Mouse (Mus musculus): Measurements from ENCODE around the gene 4930442H23Rik. TPM values are rescaled to one million over a fixed set of nuclear protein-coding genes. Genes with fewer than 3 reads are reported as not detected.
A peak's percentile ranks its signal among the peaks of the same experiment; 100 is the strongest.

The 4930442H23Rik gene
- total and polyA plus RNA-seq, 3 experiments = not detected

DNA sequence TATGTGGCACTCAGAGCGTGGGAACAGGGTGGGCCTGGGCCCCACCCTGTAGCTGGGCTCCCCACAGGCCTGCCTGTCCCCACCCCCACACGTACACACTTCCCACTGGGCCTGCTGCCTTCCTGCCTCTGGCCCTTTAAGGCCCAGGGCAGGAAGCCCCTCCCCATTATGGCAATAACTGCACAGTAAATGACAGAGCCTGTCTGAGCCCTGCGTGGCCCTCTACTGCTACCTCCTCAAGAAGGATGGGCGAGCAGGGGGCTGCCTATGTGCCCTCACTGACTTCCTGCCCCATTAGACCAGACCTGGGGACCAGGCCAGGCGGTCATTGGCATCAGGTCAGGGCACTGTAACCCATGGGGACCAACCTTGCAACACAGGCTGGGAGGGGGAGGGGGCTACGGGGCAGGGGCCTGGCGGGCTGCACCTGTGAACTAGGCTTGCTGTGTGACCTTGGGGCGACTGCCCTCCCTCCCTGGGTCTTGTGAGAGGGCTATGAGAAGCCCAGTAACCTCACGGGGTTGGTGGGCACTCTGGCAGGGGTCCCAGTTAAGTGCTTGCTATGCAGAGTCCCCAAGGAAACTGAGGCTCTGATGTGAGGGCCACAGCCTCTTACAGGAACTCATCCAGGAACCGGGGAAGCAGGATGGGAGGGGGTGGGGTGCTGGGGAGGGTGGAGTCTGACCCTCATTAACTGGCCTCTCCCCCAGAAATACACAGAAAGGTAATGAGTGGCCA is 42.8 kb downstream of the 4930442H23Rik start:
- 22% methylated on average over 10 of the region's 10 CpGs for WGBS
- TF ChIP-seq CTCF (IDR thresholded peaks at IDR 0.05) = no peak
- no peak for TF ChIP-seq EP300 (IDR thresholded peaks at IDR 0.05; ENCODE audit: insufficient read depth, low read depth, low read length)
- no peak for TF ChIP-seq POLR2A (IDR thresholded peaks at IDR 0.05; ENCODE audit: insufficient read depth, low read depth, low read length)
- Histone ChIP-seq H3K27ac (peak overlapping the region; percentile 83), H3K9ac (ENCODE audit: low read depth, low read length) (peak overlapping the region; percentile 66), H3K79me2 (replicated peaks; ENCODE audit: control insufficient read depth, insufficient read depth, low read length) (peaks cover 32% of the 10 kb centered on the region), H3K4me3 (peak overlapping the region; percentile 45), H3K27me3 (ENCODE audit: control insufficient read depth, insufficient read depth, low read length) (no peaks in the 10 kb centered on the region), H3K4me1 (ENCODE audit: control insufficient read depth, insufficient read depth, low read length) (peaks cover 28% of the 10 kb centered on the region), H3K36me3 (ENCODE audit: control insufficient read depth, insufficient read depth, low read length) (no peaks in the 10 kb centered on the region; the same call in 1 of the 2 replicates)
- intact Hi-C loops (cut with DNase I) = no loop called here
- DNase-seq = peak; percentile 64 to 71

DNA sequence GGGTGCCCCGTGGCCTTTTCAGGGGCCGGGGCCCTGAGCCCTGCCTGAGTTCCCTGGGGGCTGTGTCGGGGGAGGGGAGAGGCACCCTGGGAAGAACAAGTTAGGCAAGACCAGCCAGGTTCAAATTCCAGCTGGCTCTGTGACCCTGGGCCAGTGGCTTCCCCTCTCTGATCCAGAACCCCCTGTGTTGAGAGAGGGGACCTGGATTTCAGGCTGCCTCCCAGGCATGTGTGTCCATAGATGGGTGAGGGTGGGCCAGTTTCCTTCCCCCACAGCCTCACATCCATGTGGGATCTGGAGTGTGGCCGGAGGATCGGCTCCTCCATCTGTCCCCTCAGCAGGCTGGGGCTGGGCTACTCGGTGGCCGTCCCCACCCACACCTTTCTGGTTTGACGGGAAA is 43.6 kb downstream of the 4930442H23Rik start:
- H3K4me1 ChIP-seq (ENCODE audit: control insufficient read depth, insufficient read depth, low read length) = peaks cover 24% of the 10 kb centered on the region

DNA sequence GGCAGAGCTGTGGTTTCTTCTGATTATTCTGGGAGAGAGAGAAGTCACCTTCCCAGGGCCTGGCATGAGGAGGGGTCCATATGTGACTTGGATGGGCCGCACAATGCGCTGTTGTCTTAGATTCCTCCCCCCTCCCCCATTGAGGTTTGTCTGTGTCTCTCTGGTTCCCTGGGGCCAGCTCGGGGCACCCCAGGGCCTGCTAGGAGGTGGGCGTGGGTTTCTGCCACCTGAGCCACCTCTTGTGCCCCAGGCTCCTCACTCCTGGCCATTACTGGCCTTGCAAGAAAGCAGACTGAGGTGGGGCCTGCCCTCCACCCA is 44.2 kb downstream of the 4930442H23Rik start:
- no peaks in the 10 kb centered on the region for H3K27me3 ChIP-seq (ENCODE audit: control insufficient read depth, insufficient read depth, low read length)
- H3K27ac ChIP-seq = peak overlapping the region; percentile 83
- 0 out of 2 replicates have a peak overlapping the region, but pooled peaks have one; percentile 10 for H3K9ac ChIP-seq (ENCODE audit: low read depth, low read length)
- DNase-seq = no peak
- H3K36me3 ChIP-seq (ENCODE audit: control insufficient read depth, insufficient read depth, low read length) = no peaks in the 10 kb centered on the region
- WGBS = 56% methylated on average over 4 of the region's 4 CpGs
- TF ChIP-seq CTCF (IDR thresholded peaks at IDR 0.05) = no peak
- TF ChIP-seq POLR2A (IDR thresholded peaks at IDR 0.05; ENCODE audit: insufficient read depth, low read depth, low read length) = no peak
- no peak for TF ChIP-seq EP300 (IDR thresholded peaks at IDR 0.05; ENCODE audit: insufficient read depth, low read depth, low read length)
- H3K4me3 ChIP-seq = peak overlapping the region; percentile 13; the same call in 1 of the 2 replicates
- intact Hi-C loops (cut with DNase I) = loop anchor here (2.0 kb wide), 1 partner anchor 27 kb away; the partner anchor contains the start of gene Pias4
- H3K79me2 ChIP-seq (replicated peaks; ENCODE audit: control insufficient read depth, insufficient read depth, low read length) = peaks cover 28% of the 10 kb centered on the region
- peaks cover 24% of the 10 kb centered on the region for H3K4me1 ChIP-seq (ENCODE audit: control insufficient read depth, insufficient read depth, low read length)

More for the DNA sequence above, 43.6 kb downstream of the 4930442H23Rik start:
- TF ChIP-seq POLR2A (IDR thresholded peaks at IDR 0.05; ENCODE audit: insufficient read depth, low read depth, low read length) = no peak
- no peak for TF ChIP-seq EP300 (IDR thresholded peaks at IDR 0.05; ENCODE audit: insufficient read depth, low read depth, low read length)
- TF ChIP-seq CTCF (IDR thresholded peaks at IDR 0.05) = no peak
- WGBS = 19% methylated on average over 8 of the region's 8 CpGs
- Histone ChIP-seq H3K79me2 (replicated peaks; ENCODE audit: control insufficient read depth, insufficient read depth, low read length) (peaks cover 29% of the 10 kb centered on the region), H3K4me3 (peak overlapping the region; percentile 45), H3K27me3 (ENCODE audit: control insufficient read depth, insufficient read depth, low read length) (no peaks in the 10 kb centered on the region), H3K9ac (ENCODE audit: low read depth, low read length) (peak overlapping the region; percentile 66), H3K27ac (peak overlapping the region; percentile 83), H3K36me3 (ENCODE audit: control insufficient read depth, insufficient read depth, low read length) (no peaks in the 10 kb centered on the region; the same call in 1 of the 2 replicates)
- DNase-seq = peak in 1 of 2 experiments; percentile 45
- intact Hi-C loops (cut with DNase I) = no loop called here

DNA sequence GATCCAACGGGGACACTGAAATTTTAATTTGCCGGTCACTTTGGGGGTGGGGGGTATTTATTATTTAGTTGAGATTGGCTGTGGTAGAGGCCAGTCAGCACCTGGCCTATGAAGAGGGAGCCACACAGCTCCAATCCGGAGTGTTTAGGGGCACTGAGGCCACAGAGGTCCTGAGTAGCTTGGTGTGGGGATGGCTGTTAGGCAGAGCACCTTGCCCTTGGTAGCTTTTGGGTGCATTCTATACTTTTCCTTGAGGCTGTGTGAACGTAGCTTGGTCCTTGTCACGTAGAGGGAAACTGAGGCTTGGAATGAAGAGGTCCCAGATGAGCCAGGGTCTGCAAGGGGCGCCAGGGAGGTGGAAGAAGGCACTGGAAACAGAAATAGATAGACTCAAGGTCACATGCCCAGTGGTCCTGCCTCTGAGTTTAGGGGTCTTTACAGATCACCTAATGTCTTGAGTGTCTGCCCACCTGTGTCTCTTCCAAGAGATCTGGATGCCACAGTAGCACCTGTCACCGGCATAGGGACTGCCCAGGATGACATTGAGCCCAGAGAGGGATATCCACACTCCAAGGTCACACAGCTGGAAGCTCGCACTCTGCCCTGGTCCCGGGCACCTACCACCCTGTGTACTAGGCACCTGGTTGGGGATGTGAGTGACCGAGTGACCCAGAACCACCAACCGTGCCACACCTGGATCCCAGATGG is 44.7 kb downstream of the 4930442H23Rik start:
- Histone ChIP-seq H3K36me3 (ENCODE audit: control insufficient read depth, insufficient read depth, low read length) (no peaks in the 10 kb centered on the region), H3K4me1 (ENCODE audit: control insufficient read depth, insufficient read depth, low read length) (peaks cover 24% of the 10 kb centered on the region), H3K4me3 (peak overlapping the region; percentile 85), H3K27me3 (ENCODE audit: control insufficient read depth, insufficient read depth, low read length) (no peaks in the 10 kb centered on the region), H3K27ac (peak overlapping the region; percentile 99), H3K9ac (ENCODE audit: low read depth, low read length) (peak overlapping the region; percentile 15), H3K79me2 (replicated peaks; ENCODE audit: control insufficient read depth, insufficient read depth, low read length) (peaks cover 23% of the 10 kb centered on the region)
- peak in 1 of 2 experiments; percentile 25 for DNase-seq
- 33% methylated on average over 11 of the region's 11 CpGs for WGBS
- intact Hi-C loops (cut with DNase I) = loop anchor here (2.0 kb wide), 1 partner anchor 28 kb away; the partner anchor contains the start of gene Pias4
- TF ChIP-seq EP300 (IDR thresholded peaks at IDR 0.05; ENCODE audit: insufficient read depth, low read depth, low read length) (no peak), POLR2A (IDR thresholded peaks at IDR 0.05; ENCODE audit: insufficient read depth, low read depth, low read length) (no peak), CTCF (IDR thresholded peaks at IDR 0.05) (no peak)

DNA sequence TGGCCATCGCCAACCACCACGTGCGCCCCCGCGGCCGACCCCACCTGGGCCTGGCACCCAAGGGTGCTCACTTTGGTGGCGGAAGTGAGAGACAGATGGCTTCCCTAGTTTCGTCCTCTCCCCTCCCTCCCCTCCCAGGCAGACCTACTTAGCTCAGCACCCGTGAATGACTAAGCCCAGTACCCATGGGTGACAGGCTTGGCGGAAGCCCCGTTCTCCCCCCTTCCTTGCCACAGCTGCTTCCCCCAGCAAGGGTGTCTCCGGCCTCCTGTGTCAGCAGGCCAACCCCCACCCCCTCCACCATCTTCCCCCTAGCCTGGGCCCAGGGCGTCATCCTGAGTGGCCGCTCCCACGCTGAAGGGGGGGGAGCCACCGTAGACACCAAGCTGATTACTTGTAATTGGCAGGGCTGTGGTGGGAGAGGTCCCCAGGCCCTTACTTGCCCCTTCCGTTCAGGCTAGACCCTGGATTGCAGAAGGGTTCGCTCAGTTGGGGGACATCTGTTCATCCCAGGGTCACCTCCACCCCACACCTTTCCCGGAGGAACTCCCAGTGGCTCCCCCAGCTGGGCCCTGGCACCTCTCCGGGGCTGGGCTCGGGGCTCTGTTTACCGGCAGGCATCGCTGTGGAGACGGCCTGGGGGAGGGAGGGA is 45.4 kb downstream of the 4930442H23Rik start:
- Histone ChIP-seq H3K4me1 (ENCODE audit: control insufficient read depth, insufficient read depth, low read length) (peaks cover 25% of the 10 kb centered on the region), H3K27ac (peak overlapping the region; percentile 99), H3K9ac (ENCODE audit: low read depth, low read length) (peak overlapping the region; percentile 90), H3K27me3 (ENCODE audit: control insufficient read depth, insufficient read depth, low read length) (no peaks in the 10 kb centered on the region), H3K36me3 (ENCODE audit: control insufficient read depth, insufficient read depth, low read length) (no peaks in the 10 kb centered on the region), H3K4me3 (peak overlapping the region; percentile 85), H3K79me2 (replicated peaks; ENCODE audit: control insufficient read depth, insufficient read depth, low read length) (peaks cover 17% of the 10 kb centered on the region)
- TF ChIP-seq POLR2A (IDR thresholded peaks at IDR 0.05; ENCODE audit: insufficient read depth, low read depth, low read length) (no peak), CTCF (IDR thresholded peaks at IDR 0.05) (no peak), EP300 (IDR thresholded peaks at IDR 0.05; ENCODE audit: insufficient read depth, low read depth, low read length) (0 out of 2 replicates have a peak, but pooled peaks have one; percentile 45)
- intact Hi-C loops (cut with DNase I) = loop anchor here (2.0 kb wide), 1 partner anchor 29 kb away; the partner anchor contains the start of gene Pias4
- no peak for DNase-seq
- under 1% methylated on average over 22 of the region's 24 CpGs for whole genome bisulfite sequencing
